In the genomic region with DNA sequence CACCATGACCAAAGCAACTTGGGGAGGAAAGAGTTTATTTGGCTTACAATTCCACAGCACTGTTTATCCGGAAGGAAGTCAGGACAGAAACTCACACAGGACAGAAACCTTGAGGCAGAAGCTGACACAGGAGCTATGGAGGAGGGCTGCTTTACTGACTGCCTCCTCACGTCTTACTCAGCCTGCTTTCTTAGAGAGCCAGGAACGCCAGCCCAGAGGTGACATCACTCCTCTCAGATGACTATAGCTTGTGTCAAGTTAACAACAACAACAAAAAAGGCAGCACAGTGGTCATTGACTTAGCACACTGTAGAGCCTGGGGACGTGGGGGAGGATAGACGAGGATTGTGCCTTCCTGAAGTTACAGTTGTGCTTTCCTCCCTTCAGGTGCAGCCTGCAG, we compare ENCODE assay signal across 18 mouse cellular contexts. TPM values are rescaled to one million over a fixed set of nuclear protein-coding genes. Genes with fewer than 3 reads are reported as not detected.
DNase-seq lines count a peak whose midpoint lies in the region; ATAC-seq lines count a peak whose summit lies in the region.
"Had no signal": no experiment of that assay in that cellular context is flagged by ENCODE, and none has a peak within 500 bp of the region (broad histone marks: within the 10 kb centered on the region; RNA-seq: fewer than 3 reads in every experiment).

No protein-coding gene starts in this region.

- H3K9me3 ChIP-seq in heart, embryonic 13.5 days = no peaks in the 10 kb centered on the region
- H3K9me3 ChIP-seq in midbrain, embryonic 11.5 days (ENCODE audit: control insufficient read depth, low read length) = no peaks in the 10 kb centered on the region
- H3K9me3 ChIP-seq in midbrain, embryonic 13.5 days = no peaks in the 10 kb centered on the region
- H3K9me3 ChIP-seq in hindbrain, embryonic 16.5 days (ENCODE audit: control insufficient read depth, low read length) = no peaks in the 10 kb centered on the region
- H3K9me3 ChIP-seq: forebrain, embryonic 12.5 days; limb, embryonic 15.5 days; neural tube, embryonic 13.5 days; stomach, embryonic 15.5 days had no signal

- WGBS in heart, embryonic 13.5 days = 39% methylated on average over 5 of the region's 5 CpGs
- WGBS in midbrain, embryonic 11.5 days = 67% methylated on average over 5 of the region's 5 CpGs
- 75% methylated on average over 5 of the region's 5 CpGs for WGBS in midbrain, embryonic 13.5 days
- WGBS in hindbrain, embryonic 16.5 days = 67% methylated on average over 5 of the region's 5 CpGs

- H3K4me1 ChIP-seq in heart, embryonic 13.5 days = no peaks in the 10 kb centered on the region
- no peaks in the 10 kb centered on the region for H3K4me1 ChIP-seq in midbrain, embryonic 11.5 days (ENCODE audit: control insufficient read depth, insufficient read depth, low read length)
- H3K4me1 ChIP-seq in midbrain, embryonic 13.5 days (replicated peaks) = no peaks in the 10 kb centered on the region
- no peaks in the 10 kb centered on the region for H3K4me1 ChIP-seq in hindbrain, embryonic 16.5 days (ENCODE audit: control insufficient read depth, insufficient read depth, low read depth, low read length)
- H3K4me1 ChIP-seq: forebrain, embryonic 12.5 days; limb, embryonic 15.5 days; neural tube, embryonic 13.5 days; stomach, embryonic 15.5 days had no signal

- 0 out of 2 replicates have a peak overlapping the region, but pooled peaks have one; percentile 16 for H3K27ac ChIP-seq in heart, embryonic 13.5 days (replicated peaks)
- H3K27ac ChIP-seq in midbrain, embryonic 11.5 days (ENCODE audit: low read depth, low read length) = no peak overlapping the region
- no peak overlapping the region for H3K27ac ChIP-seq in midbrain, embryonic 13.5 days
- no peak overlapping the region for H3K27ac ChIP-seq in hindbrain, embryonic 16.5 days (ENCODE audit: low read depth, low read length)
- H3K27ac ChIP-seq: forebrain, embryonic 12.5 days; limb, embryonic 15.5 days; neural tube, embryonic 13.5 days; stomach, embryonic 15.5 days had no signal

- DNase-seq in heart, adult 8-10 months (ENCODE audit: low spot score) = no peak
- DNase-seq in midbrain, embryonic 11.5 days (ENCODE audit: low spot score, missing footprints) = peak; percentile 39
- peak; percentile 49 to 55 for DNase-seq in adrenal gland, postnatal 36 days
- no peak for DNase-seq in natural killer cell, adult 2 months (ENCODE audit: low spot score in 2 of 2)
- DNase-seq: cerebellum, adult 9-11 months; heart, postnatal 36 days; kidney, adult 8-10 months; kidney, postnatal 4 days; right cerebral cortex, postnatal 14 days had no signal

- no peak overlapping the region for H3K4me2 ChIP-seq in heart, embryonic 13.5 days
- H3K4me2 ChIP-seq in midbrain, embryonic 11.5 days = no peak overlapping the region
- no peak overlapping the region for H3K4me2 ChIP-seq in midbrain, embryonic 13.5 days (replicated peaks)
- H3K4me2 ChIP-seq in hindbrain, embryonic 16.5 days (ENCODE audit: low read length) = no peak overlapping the region
- H3K4me2 ChIP-seq: forebrain, embryonic 12.5 days; limb, embryonic 15.5 days; neural tube, embryonic 13.5 days; stomach, embryonic 15.5 days had no signal

- no peak overlapping the region for H3K9ac ChIP-seq in heart, embryonic 13.5 days
- no peak overlapping the region for H3K9ac ChIP-seq in midbrain, embryonic 11.5 days (ENCODE audit: low read length)
- H3K9ac ChIP-seq in midbrain, embryonic 13.5 days (replicated peaks) = no peak overlapping the region
- no peak overlapping the region for H3K9ac ChIP-seq in hindbrain, embryonic 16.5 days (ENCODE audit: low read depth, low read length)
- H3K9ac ChIP-seq: forebrain, embryonic 12.5 days; limb, embryonic 15.5 days; neural tube, embryonic 13.5 days; stomach, embryonic 15.5 days had no signal

- H3K4me3 ChIP-seq in heart, embryonic 13.5 days = no peak overlapping the region
- no peak overlapping the region for H3K4me3 ChIP-seq in midbrain, embryonic 11.5 days (ENCODE audit: low read depth, low read length)
- H3K4me3 ChIP-seq in midbrain, embryonic 13.5 days (replicated peaks) = no peak overlapping the region
- H3K4me3 ChIP-seq in hindbrain, embryonic 16.5 days (ENCODE audit: low read length) = no peak overlapping the region
- H3K4me3 ChIP-seq: forebrain, embryonic 12.5 days; limb, embryonic 15.5 days; neural tube, embryonic 13.5 days; stomach, embryonic 15.5 days had no signal

- no peaks in the 10 kb centered on the region for H3K27me3 ChIP-seq in heart, embryonic 13.5 days (replicated peaks)
- no peaks in the 10 kb centered on the region for H3K27me3 ChIP-seq in midbrain, embryonic 11.5 days (ENCODE audit: control insufficient read depth, insufficient read depth, low read length)
- H3K27me3 ChIP-seq in midbrain, embryonic 13.5 days = no peaks in the 10 kb centered on the region
- H3K27me3 ChIP-seq in hindbrain, embryonic 16.5 days (replicated peaks; ENCODE audit: control insufficient read depth, insufficient read depth, low read length) = no peaks in the 10 kb centered on the region
- H3K27me3 ChIP-seq: forebrain, embryonic 12.5 days; limb, embryonic 15.5 days; neural tube, embryonic 13.5 days; stomach, embryonic 15.5 days had no signal

- no peaks in the 10 kb centered on the region for H3K36me3 ChIP-seq in heart, embryonic 13.5 days
- H3K36me3 ChIP-seq in midbrain, embryonic 11.5 days (ENCODE audit: control insufficient read depth, insufficient read depth, low read length) = no peaks in the 10 kb centered on the region
- H3K36me3 ChIP-seq in midbrain, embryonic 13.5 days = no peaks in the 10 kb centered on the region
- H3K36me3 ChIP-seq in hindbrain, embryonic 16.5 days (ENCODE audit: control insufficient read depth, insufficient read depth, low read length) = no peaks in the 10 kb centered on the region
- H3K36me3 ChIP-seq: forebrain, embryonic 12.5 days; limb, embryonic 15.5 days; neural tube, embryonic 13.5 days; stomach, embryonic 15.5 days had no signal

- no peak for ATAC-seq in heart, embryonic 13.5 days (ENCODE audit: extremely low read depth, insufficient number of reproducible peaks, low FRiP score, low TSS enrichment)
- ATAC-seq in midbrain, embryonic 11.5 days (ENCODE audit: low FRiP score) = no peak
- no peak for ATAC-seq in midbrain, embryonic 13.5 days
- ATAC-seq in hindbrain, embryonic 16.5 days = no peak
- ATAC-seq: inflammation-experienced regulatory T-cells, adult 6 months had no signal

RNA-seq across cellular contexts. Expression of gene Ino80, which starts 14.5 kb away (rescaled TPM):
- 2.4 and 2.6 TPM in 2 replicates for polyA plus RNA-seq in heart, embryonic 13.5 days (2015; fragmentation: Nextera tagmentation; extraction: Ambion mirVana)
- 10 to 100 TPM; 11.5 to 12.9 (median 12.0) TPM for total RNA-seq in heart, adult 8-10 months (2022)
- 3.9 and 4.3 TPM in 2 replicates for polyA plus RNA-seq in midbrain, embryonic 11.5 days (2014; fragmentation: Nextera tagmentation; extraction: Ambion mirVana)
- polyA plus RNA-seq in midbrain, embryonic 13.5 days (2015; fragmentation: Nextera tagmentation; extraction: Ambion mirVana) = 3.7 and 4.2 TPM in 2 replicates
- 10 to 100 TPM; 20.5 to 22.5 TPM for total RNA-seq in adrenal gland, postnatal 36 days (2021)
- 2.8 and 3.4 TPM in 2 replicates for polyA plus RNA-seq in hindbrain, embryonic 16.5 days (2015; fragmentation: Nextera tagmentation; extraction: Ambion mirVana)

RNA-seq across cellular contexts. Expression of gene Exd1, which starts 55.5 kb away (rescaled TPM):
- 0.13 and 0.20 TPM in 2 replicates for polyA plus RNA-seq in heart, embryonic 13.5 days (2015; fragmentation: Nextera tagmentation; extraction: Ambion mirVana)
- 1 to 10 TPM in 1 of 4 experiments, under 1 TPM in 3; 0.13 to 1.4 (median 0.55) TPM for total RNA-seq in heart, adult 8-10 months (2022)
- 0.20 and 0.69 TPM in 2 replicates for polyA plus RNA-seq in midbrain, embryonic 11.5 days (2014; fragmentation: Nextera tagmentation; extraction: Ambion mirVana)
- polyA plus RNA-seq in midbrain, embryonic 13.5 days (2015; fragmentation: Nextera tagmentation; extraction: Ambion mirVana) = 0.42 and 0.44 TPM in 2 replicates
- 1 to 10 TPM; 1.6 to 2.0 TPM for total RNA-seq in adrenal gland, postnatal 36 days (2021)
- polyA plus RNA-seq in hindbrain, embryonic 16.5 days (2015; fragmentation: Nextera tagmentation; extraction: Ambion mirVana) = 1.1 and 1.5 TPM in 2 replicates
- total RNA-seq: megakaryocyte-erythroid progenitor cell, adult 5-6 weeks had no signal

RNA-seq across cellular contexts. Expression of gene Chp1, which starts 55.5 kb away (rescaled TPM):
- polyA plus RNA-seq in heart, embryonic 13.5 days (2015; fragmentation: Nextera tagmentation; extraction: Ambion mirVana) = 40.6 and 46.4 TPM in 2 replicates
- total RNA-seq in heart, adult 8-10 months (2022) = 10 to 100 TPM; 84.3 to 96.9 (median 85.1) TPM
- 56.2 and 61.4 TPM in 2 replicates for polyA plus RNA-seq in midbrain, embryonic 11.5 days (2014; fragmentation: Nextera tagmentation; extraction: Ambion mirVana)
- polyA plus RNA-seq in midbrain, embryonic 13.5 days (2015; fragmentation: Nextera tagmentation; extraction: Ambion mirVana) = 61.2 and 63.4 TPM in 2 replicates
- total RNA-seq in adrenal gland, postnatal 36 days (2021) = 100 to 1,000 TPM; 292 to 392 TPM
- polyA plus RNA-seq in hindbrain, embryonic 16.5 days (2015; fragmentation: Nextera tagmentation; extraction: Ambion mirVana) = 57.1 and 61.6 TPM in 2 replicates

Comparison
In these comparisons a context has a peak if more than half of its experiments do, and no peak if none do; other contexts are left out.
1. DNase-seq: peak in midbrain, embryonic 11.5 days (single experiment) and adrenal gland, postnatal 36 days (2 of 2); none in heart, adult 8-10 months (single experiment) and natural killer cell, adult 2 months (0 of 2).